Mouse (Mus musculus): ENCODE results near the gene Tmem263. TPM values are rescaled to one million over a fixed set of nuclear protein-coding genes. Genes with fewer than 3 reads are reported as not detected.

The Tmem263 gene
- polyA plus RNA-seq (2015; fragmentation: Nextera tagmentation; extraction: Ambion mirVana) = 80.4 and 82.5 TPM in 2 replicates

DNA sequence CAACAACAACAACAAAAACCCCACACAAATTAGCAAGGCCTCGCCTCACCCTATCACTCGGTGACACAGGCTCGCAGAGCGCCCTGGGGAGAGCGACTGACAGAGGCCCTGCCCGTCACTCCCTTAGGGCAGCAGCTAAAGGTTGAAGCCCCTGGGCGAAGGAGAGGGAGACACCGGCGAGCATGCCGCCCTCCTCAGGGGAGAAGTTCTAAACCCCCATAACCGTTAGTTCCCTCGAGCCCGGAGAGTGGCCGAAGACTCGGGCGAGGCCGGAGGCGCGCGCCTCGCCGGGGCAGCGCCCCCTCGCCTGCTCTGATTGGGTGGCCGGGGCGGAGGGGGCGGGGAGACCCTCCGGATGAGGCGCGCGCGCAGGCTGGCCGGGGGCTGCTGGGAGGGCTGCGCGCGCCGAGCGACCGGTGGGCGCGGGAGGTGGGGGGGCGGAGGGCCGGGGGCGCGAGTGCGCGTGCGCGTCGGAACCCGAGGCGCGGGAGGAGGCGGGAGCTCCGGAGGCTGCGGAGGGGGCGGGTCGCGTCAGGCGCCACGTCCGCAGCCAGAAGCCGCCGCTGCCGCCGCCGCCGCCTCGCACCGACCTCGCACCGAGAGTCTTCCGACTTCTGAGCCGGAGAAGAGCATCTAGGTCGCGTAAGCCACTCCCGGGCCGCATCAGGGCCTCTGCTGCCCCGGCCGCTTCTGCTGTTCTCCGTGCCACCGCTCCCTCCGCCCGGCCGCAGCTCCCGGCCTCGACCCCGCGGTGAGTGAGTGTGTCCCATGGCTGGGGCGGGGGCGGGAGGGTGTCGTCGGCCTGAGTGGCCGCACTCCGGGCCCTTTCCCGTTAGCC lies at the start of gene Tmem263, which contains the start of gene Fhl4:
Gene Tmem263, plus strand, starts transcription at position 381 of the 838 bp plus-strand sequence.
Gene Fhl4, minus strand, starts transcription at position 249 of the 838 bp plus-strand sequence.
- peak within 1 kb of the TSS; percentile 90 for H3K27ac ChIP-seq
- H3K4me2 ChIP-seq = peak within 1 kb of the TSS; percentile 88
- peak within 1 kb of the TSS; percentile 96 for H3K4me3 ChIP-seq (replicated peaks)
- no peaks in the 10 kb centered on the region for H3K27me3 ChIP-seq
- H3K9ac ChIP-seq = peak within 1 kb of the TSS; percentile 98
- peak; percentile 97 for ATAC-seq (replicated peaks; ENCODE audit: low FRiP score)
- H3K4me1 ChIP-seq = peaks cover 18% of the 10 kb centered on the region
- under 1% methylated on average over 85 of the region's 96 CpGs for WGBS
- no peaks in the 10 kb centered on the region for H3K9me3 ChIP-seq (replicated peaks)
- no peaks in the 10 kb centered on the region for H3K36me3 ChIP-seq

DNA sequence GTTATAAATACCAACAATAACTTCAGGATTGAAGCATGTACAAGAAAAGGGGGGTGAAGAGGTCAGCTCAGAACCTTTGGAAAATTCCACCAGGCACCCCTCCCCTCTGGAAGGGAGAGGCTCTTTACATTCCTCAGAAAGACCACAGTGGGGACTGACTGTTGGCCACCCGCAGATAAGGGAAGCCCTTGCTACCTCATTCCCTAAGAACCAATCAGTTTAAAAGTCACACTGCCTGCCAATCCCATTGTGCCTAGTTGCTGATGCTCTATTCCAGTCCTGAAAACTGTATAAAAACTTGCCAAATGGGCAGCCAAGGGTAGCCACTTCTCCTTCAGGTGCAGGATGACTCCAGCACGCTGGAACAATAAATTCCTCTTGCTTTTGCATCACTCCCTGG lies 47.6 kb upstream of the Tmem263 start:
- H3K9ac ChIP-seq = no peak overlapping the region
- WGBS = 82% methylated on average over 2 of the region's 2 CpGs
- no peaks in the 10 kb centered on the region for H3K4me1 ChIP-seq
- no peaks in the 10 kb centered on the region for H3K9me3 ChIP-seq (replicated peaks)
- ATAC-seq (replicated peaks; ENCODE audit: low FRiP score) = no peak
- H3K36me3 ChIP-seq = no peaks in the 10 kb centered on the region
- H3K27me3 ChIP-seq = no peaks in the 10 kb centered on the region
- no peak overlapping the region for H3K4me2 ChIP-seq
- no peak overlapping the region for H3K4me3 ChIP-seq (replicated peaks)
- no peak overlapping the region for H3K27ac ChIP-seq

DNA sequence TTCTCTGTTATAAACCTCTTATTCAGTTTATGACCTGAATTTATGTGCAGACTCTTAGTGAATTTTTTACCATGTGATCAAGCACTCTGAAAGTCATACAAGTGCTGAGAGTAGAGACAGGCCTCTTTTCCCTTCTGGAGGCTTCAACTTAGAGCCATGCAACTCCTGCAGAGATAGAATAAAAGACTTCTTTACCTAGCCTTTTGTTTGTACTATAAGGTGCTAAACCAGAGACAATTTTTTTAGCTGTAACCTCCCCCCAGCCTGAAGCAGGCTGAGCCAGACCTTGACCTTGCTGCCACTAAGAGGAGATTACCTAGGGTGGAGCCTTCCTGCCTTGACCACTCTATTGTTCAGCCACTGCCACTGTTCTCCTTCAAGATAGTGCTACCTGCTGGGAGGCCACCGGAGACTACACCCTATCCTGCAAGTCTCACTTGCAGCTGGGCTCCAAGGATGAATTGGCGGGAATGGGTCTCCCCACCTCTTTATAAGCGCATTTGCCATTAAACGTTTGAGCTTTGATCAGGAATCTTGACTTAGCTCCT lies 30.7 kb upstream of the Tmem263 start:
- Histone ChIP-seq H3K9ac (no peak overlapping the region), H3K9me3 (replicated peaks) (no peaks in the 10 kb centered on the region), H3K36me3 (no peaks in the 10 kb centered on the region), H3K27ac (no peak overlapping the region), H3K4me3 (replicated peaks) (no peak overlapping the region), H3K27me3 (no peaks in the 10 kb centered on the region), H3K4me1 (no peaks in the 10 kb centered on the region), H3K4me2 (no peak overlapping the region)
- no peak for ATAC-seq (replicated peaks; ENCODE audit: low FRiP score)
- WGBS = 61% methylated on average over 4 of the region's 4 CpGs

DNA sequence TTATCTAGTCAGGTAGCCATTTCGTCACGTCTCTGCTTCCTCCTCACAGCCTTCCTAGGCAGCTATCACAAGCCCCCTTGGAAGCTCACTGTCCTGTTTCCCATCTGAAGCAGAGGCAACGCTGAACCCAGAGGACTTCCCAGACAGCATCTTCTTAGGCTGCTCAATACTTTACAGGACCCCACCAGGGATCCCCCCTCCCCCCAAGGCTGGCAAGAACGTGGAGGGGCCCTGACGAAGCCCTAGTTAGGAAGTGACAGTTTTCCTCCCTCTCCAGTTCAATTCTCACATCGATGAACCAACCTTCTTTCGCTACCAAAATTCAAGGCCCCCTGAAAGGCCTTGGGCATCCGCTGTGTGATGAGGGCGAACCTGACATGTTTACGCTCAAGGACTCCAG lies 586 bp upstream of the Tmem263 start:
- no peaks in the 10 kb centered on the region for H3K36me3 ChIP-seq
- peaks cover 18% of the 10 kb centered on the region for H3K4me1 ChIP-seq
- H3K4me2 ChIP-seq = peak overlapping the region; percentile 88
- 2% methylated on average over 10 of the region's 10 CpGs for WGBS
- H3K9me3 ChIP-seq (replicated peaks) = no peaks in the 10 kb centered on the region
- peak overlapping the region; percentile 82 for H3K27ac ChIP-seq
- peak overlapping the region; percentile 98 for H3K9ac ChIP-seq
- no peaks in the 10 kb centered on the region for H3K27me3 ChIP-seq
- ATAC-seq (replicated peaks; ENCODE audit: low FRiP score) = peak; percentile 38
- peak overlapping the region; percentile 96 for H3K4me3 ChIP-seq (replicated peaks)

DNA sequence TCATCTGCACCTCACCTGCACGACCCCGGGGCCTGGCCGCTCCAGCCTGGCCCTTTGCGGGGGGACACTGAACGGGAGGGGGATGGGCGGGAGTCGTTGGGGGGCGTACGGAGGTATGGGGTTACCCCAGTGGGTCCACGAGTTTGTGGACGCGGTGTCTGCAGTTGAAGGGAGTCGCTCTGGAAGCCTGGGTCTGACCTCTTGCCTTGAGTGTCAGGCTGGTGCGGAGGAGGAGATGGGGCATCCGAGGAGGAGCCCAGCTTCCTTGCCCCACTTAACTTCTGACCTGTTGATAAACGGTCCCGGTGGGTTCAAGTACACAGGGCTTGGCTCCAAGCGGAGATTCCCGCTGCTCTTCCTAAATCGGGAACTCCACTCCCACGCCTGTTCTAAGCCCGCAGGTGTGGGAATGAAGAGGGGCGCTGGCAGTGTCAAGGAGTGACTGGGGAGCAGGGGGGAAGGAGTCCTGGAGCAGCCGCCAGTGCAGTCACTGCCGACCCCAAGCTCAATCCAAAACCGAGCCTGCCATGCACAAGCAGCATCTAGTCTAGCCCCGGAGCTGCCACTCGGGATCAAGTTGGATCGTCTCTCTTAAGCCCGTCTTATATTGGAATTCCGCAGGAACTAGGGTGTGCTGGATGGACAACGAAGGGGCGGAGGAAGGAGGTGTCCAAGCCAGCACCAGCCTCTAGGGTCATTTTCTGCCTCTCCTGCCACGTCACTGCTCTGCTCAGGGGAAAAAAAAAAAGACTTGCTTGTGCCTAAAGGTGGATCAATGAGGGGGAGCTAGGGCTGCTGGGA lies 858 bp downstream of the Tmem263 start:
- Histone ChIP-seq H3K36me3 (no peaks in the 10 kb centered on the region), H3K27me3 (no peaks in the 10 kb centered on the region), H3K4me2 (peak overlapping the region; percentile 88), H3K27ac (peak overlapping the region; percentile 90), H3K4me3 (replicated peaks) (peak overlapping the region; percentile 96), H3K9me3 (replicated peaks) (no peaks in the 10 kb centered on the region), H3K4me1 (peaks cover 18% of the 10 kb centered on the region), H3K9ac (peak overlapping the region; percentile 98)
- peak; percentile 64; the same call in 1 of the 2 replicates for ATAC-seq (replicated peaks; ENCODE audit: low FRiP score)
- under 1% methylated on average over 34 of the region's 34 CpGs for WGBS

DNA sequence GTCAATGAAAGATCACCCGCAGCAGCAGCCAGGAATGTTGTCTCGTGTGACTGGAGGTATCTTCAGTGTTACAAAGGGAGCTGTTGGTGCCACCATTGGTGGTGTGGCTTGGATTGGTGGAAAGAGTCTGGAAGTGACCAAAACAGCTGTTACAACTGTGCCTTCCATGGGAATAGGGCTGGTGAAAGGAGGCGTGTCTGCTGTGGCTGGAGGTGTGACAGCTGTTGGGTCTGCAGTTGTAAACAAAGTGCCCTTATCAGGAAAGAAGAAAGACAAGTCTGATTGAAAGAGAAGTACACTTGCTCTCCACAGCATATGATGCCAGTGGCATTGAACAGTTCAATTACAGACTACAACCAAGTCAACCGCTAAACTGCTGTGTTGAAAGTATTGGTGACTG lies 12.0 kb downstream of the Tmem263 start:
- ATAC-seq (replicated peaks; ENCODE audit: low FRiP score) = no peak
- no peak overlapping the region for H3K4me3 ChIP-seq (replicated peaks)

DNA sequence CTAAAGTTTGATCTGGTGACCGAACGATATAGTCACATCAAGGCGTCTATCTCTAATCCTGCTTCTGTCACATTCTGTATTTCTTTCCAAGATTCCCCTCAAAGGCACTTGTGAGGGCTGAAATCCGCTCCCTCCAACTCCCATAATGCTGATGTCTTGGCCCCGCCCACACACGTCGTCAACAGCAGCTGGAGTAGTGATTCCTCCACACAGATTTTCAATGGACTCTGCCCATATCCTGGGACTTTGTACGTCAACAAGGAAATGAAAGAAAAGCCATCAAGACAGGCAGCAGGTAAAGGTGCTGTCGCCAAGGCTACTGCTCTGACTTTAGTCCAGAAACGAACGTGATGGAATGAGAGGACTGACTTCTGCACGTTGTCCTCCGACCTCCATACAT lies 22.8 kb downstream of the Tmem263 start:
- Histone ChIP-seq H3K9me3 (replicated peaks) (no peaks in the 10 kb centered on the region), H3K27ac (no peak overlapping the region), H3K4me2 (no peak overlapping the region), H3K4me3 (replicated peaks) (no peak overlapping the region), H3K4me1 (peaks cover 17% of the 10 kb centered on the region), H3K27me3 (no peaks in the 10 kb centered on the region), H3K36me3 (peaks cover 40% of the 10 kb centered on the region), H3K9ac (no peak overlapping the region)
- 86% methylated on average over 13 of the region's 13 CpGs for WGBS
- no peak for ATAC-seq (replicated peaks; ENCODE audit: low FRiP score)

More for the DNA sequence above, 12.0 kb downstream of the Tmem263 start:
- H3K9me3 ChIP-seq (replicated peaks) = no peaks in the 10 kb centered on the region
- H3K4me1 ChIP-seq = no peaks in the 10 kb centered on the region
- WGBS = 83% methylated on average over 4 of the region's 4 CpGs
- no peaks in the 10 kb centered on the region for H3K27me3 ChIP-seq
- H3K4me2 ChIP-seq = no peak overlapping the region
- H3K27ac ChIP-seq = no peak overlapping the region
- peaks cover 57% of the 10 kb centered on the region for H3K36me3 ChIP-seq
- no peak overlapping the region for H3K9ac ChIP-seq

DNA sequence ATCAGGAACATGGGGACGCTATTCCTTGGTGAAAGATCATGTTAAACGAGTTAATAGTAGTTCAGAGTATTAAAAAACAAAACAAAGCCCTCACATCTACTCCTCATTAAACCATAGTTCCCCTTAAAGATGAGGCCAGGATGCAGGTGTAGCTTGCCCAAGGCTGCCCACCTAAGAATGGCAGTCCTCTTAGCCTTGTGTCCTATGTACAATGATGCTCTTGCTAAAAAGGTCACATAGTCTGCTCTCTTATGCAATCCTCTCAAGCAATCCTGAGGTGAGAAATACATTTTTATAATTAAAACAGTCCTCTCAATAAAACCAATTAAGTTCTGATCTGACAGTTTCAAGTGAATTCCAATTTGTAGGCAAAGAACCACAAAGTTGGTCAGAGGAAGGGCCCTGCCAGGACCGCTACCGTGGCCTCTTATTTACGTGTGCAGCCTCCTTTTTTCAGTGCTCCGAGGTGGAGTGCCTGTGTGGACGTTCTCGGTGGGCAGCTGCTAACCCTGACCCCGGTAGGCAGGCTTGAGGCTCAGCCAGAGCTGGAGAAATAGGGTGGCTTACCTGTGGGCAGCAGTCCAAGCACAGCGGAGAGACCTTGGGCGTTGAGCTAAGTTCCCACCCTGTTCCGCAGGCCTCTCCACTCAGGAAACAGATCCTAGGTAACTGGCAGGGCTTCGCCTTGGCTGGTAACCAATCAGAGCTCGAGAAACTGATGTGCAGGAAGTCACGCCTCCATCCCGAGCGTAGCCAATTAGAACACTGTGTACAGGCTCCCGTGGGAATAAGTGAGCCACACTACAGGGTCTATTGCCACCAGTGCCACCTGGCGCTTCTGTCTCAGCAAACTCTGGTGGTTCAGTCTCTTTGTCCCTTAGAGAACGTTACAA lies 25.2 kb downstream of the Tmem263 start, which contains the start of gene Mterf2:
Gene Mterf2, minus strand, starts transcription at position 633 of the 893 bp plus-strand sequence.
- ATAC-seq (replicated peaks; ENCODE audit: low FRiP score) = peak; percentile 100
- peak within 1 kb of the TSS; percentile 71 for H3K27ac ChIP-seq

DNA sequence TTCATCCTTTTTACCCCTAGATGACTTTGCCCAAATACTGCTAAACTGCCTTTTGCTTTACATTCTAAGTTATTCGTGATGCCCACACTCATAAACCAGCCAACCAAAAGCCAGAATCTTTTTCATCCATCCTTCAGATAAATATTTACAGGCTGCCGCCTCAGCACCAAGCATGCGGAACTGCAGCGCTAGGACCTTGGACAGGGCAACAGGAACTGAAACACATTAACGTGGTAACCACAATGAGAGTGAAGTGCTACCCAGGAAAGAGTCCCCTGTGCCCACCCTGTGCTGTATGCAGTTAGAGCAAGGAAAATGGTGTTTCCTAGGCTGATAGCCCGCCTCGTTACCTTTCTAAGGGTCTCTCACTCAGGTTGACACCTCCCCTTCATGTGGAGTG lies 26.0 kb downstream of the Tmem263 start:
- peak; percentile 61 for ATAC-seq (replicated peaks; ENCODE audit: low FRiP score)
- Histone ChIP-seq H3K4me1 (peaks cover 17% of the 10 kb centered on the region), H3K27ac (peak overlapping the region; percentile 71), H3K9me3 (replicated peaks) (no peaks in the 10 kb centered on the region), H3K36me3 (peaks cover 21% of the 10 kb centered on the region), H3K4me3 (replicated peaks) (peak overlapping the region; percentile 64), H3K4me2 (peak overlapping the region; percentile 79), H3K27me3 (no peaks in the 10 kb centered on the region), H3K9ac (no peak overlapping the region)
- WGBS = 17% methylated on average over 7 of the region's 7 CpGs

More for the DNA sequence above, 25.2 kb downstream of the Tmem263 start, which contains the start of gene Mterf2:
- WGBS = 7% methylated on average over 20 of the region's 20 CpGs
- H3K4me3 ChIP-seq (replicated peaks) = peak within 1 kb of the TSS; percentile 64
- no peaks in the 10 kb centered on the region for H3K27me3 ChIP-seq
- H3K4me2 ChIP-seq = peak within 1 kb of the TSS; percentile 79
- H3K36me3 ChIP-seq = peaks cover 22% of the 10 kb centered on the region
- peak within 1 kb of the TSS; percentile 60 for H3K9ac ChIP-seq
- H3K4me1 ChIP-seq = peaks cover 17% of the 10 kb centered on the region
- H3K9me3 ChIP-seq (replicated peaks) = no peaks in the 10 kb centered on the region

DNA sequence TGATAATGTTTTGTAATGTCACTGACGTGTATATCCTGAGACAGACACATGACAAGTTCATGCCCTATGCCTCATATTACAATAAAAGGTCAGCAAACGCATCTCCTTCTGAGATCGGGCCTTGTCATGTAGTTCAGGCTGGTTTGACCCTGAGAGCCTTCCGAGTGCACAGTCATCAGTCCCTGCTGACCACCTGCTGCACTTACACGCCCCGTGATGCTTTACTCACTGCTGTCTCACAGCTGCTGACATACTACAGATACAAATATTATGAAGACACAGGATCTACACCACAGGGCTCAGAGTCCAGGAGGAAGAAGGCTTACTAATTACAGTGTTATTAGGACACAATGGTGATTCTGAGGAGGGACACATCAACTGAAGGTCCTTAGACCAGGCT lies 34.1 kb downstream of the Tmem263 start:
- Histone ChIP-seq H3K36me3 (peaks cover 38% of the 10 kb centered on the region), H3K4me1 (no peaks in the 10 kb centered on the region), H3K4me3 (replicated peaks) (no peak overlapping the region), H3K27ac (no peak overlapping the region), H3K27me3 (no peaks in the 10 kb centered on the region), H3K4me2 (no peak overlapping the region), H3K9me3 (replicated peaks) (no peaks in the 10 kb centered on the region), H3K9ac (no peak overlapping the region)
- ATAC-seq (replicated peaks; ENCODE audit: low FRiP score) = no peak
- 84% methylated on average over 6 of the region's 6 CpGs for WGBS

DNA sequence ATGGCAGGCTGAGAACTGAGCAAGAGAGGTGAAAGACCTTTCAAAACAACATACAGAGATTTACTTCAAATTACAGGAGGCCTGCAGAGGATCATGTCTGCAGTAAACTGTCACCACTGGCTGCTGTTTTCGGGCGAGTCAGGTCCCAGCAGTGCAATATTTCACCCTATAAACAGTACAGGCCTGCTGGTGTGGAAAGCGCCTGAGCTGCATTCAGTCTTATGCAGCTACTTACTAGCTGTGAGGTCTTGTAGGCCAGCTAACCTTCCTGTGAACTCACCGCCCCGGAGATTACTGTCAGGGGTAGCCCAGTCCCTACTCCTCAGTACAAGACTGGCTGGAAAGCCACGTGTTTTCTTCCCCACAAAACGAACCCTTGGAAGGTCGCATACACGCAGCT lies 39.0 kb downstream of the Tmem263 start:
- H3K27me3 ChIP-seq = no peaks in the 10 kb centered on the region
- H3K27ac ChIP-seq = no peak overlapping the region
- WGBS = 48% methylated on average over 9 of the region's 9 CpGs
- peaks cover 46% of the 10 kb centered on the region for H3K36me3 ChIP-seq
- H3K4me1 ChIP-seq = no peaks in the 10 kb centered on the region
- H3K9ac ChIP-seq = no peak overlapping the region
- H3K9me3 ChIP-seq (replicated peaks) = no peaks in the 10 kb centered on the region
- no peak for ATAC-seq (replicated peaks; ENCODE audit: low FRiP score)
- no peak overlapping the region for H3K4me2 ChIP-seq
- no peak overlapping the region for H3K4me3 ChIP-seq (replicated peaks)
